Mouse (Mus musculus): Measurements from ENCODE around the gene Gpr135. TPM values are rescaled to one million over a fixed set of nuclear protein-coding genes. Genes with fewer than 3 reads are reported as not detected.

Gene Gpr135
- polyA plus RNA-seq, 1 experiment from 2014 or later = 0.55 TPM

- H3K27ac ChIP-seq (ENCODE audit: low read length) = peak overlapping the region; percentile 96
- peak overlapping the region; percentile 89 for H3K4me2 ChIP-seq (replicated peaks; ENCODE audit: low read depth, low read length)
- H3K9ac ChIP-seq (replicated peaks; ENCODE audit: low read depth) = peak overlapping the region; percentile 42
- DNase-seq (ENCODE audit: low spot score) = peak; percentile 58
- H3K4me1 ChIP-seq (ENCODE audit: insufficient read depth, low read depth, low read length) = peaks cover 6% of the 10 kb centered on the region; the same call in 1 of the 2 replicates
- TF ChIP-seq CTCF (IDR thresholded peaks at IDR 0.05) = no peak
- TF ChIP-seq EP300 (IDR thresholded peaks at IDR 0.05) = no peak
- no peaks in the 10 kb centered on the region for H3K9me3 ChIP-seq (ENCODE audit: low read length)
- peak overlapping the region; percentile 71 for H3K4me3 ChIP-seq (ENCODE audit: low read depth, low read length)
- no peaks in the 10 kb centered on the region for H3K36me3 ChIP-seq (ENCODE audit: insufficient read depth, low read length)
- ATAC-seq = no peak; the same call in 1 of the 2 replicates
- H3K27me3 ChIP-seq (replicated peaks; ENCODE audit: insufficient read depth, low read length) = no peaks in the 10 kb centered on the region
- 6% methylated on average over 46 of the region's 46 CpGs for WGBS
Measured at GRCm38 (mm10) chr12:72084261-72085023, 13.5 kb upstream of the Gpr135 start.

DNA sequence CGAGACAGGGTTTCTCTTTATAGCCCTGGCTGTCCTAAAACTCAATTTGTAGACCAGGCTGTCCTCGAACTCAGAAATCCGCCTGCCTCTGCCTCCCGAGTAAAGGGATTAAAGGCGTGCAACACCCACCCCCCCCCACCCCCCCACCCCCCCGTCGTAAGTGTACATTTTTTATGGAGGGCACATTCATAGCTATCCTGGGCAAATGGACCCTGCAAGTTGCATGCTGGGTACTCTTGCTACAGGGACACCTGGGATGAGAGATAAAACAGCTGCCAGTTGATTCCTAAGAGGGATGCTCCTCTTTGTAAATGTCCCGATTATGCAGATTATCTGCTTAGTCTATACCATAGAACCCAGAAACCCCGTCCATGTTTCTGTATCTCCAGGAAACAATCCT lies 12.3 kb upstream of the Gpr135 start:
- Histone ChIP-seq H3K4me2 (replicated peaks; ENCODE audit: low read depth, low read length) (no peak overlapping the region), H3K27me3 (replicated peaks; ENCODE audit: insufficient read depth, low read length) (no peaks in the 10 kb centered on the region)

GRCm38 (mm10) chr12:72082370-72082769 lies 11.4 kb upstream of the Gpr135 start:
- Histone ChIP-seq H3K36me3 (ENCODE audit: insufficient read depth, low read length) (no peaks in the 10 kb centered on the region), H3K27me3 (replicated peaks; ENCODE audit: insufficient read depth, low read length) (no peaks in the 10 kb centered on the region), H3K27ac (ENCODE audit: low read length) (no peak overlapping the region), H3K4me1 (ENCODE audit: insufficient read depth, low read depth, low read length) (peaks cover 6% of the 10 kb centered on the region; the same call in 1 of the 2 replicates), H3K9me3 (ENCODE audit: low read length) (no peaks in the 10 kb centered on the region), H3K9ac (replicated peaks; ENCODE audit: low read depth) (no peak overlapping the region), H3K4me2 (replicated peaks; ENCODE audit: low read depth, low read length) (peak overlapping the region; percentile 41), H3K4me3 (ENCODE audit: low read depth, low read length) (no peak overlapping the region)
- DNase-seq (ENCODE audit: low spot score) = peak; percentile 40
- no peak for TF ChIP-seq EP300 (IDR thresholded peaks at IDR 0.05)
- no peak for TF ChIP-seq CTCF (IDR thresholded peaks at IDR 0.05)
- WGBS = 25% methylated on average over 18 of the region's 18 CpGs
- no peak for ATAC-seq

More for the DNA sequence above, 12.3 kb upstream of the Gpr135 start:
- Histone ChIP-seq H3K9ac (replicated peaks; ENCODE audit: low read depth) (no peak overlapping the region), H3K4me1 (ENCODE audit: insufficient read depth, low read depth, low read length) (peaks cover 6% of the 10 kb centered on the region; the same call in 1 of the 2 replicates), H3K9me3 (ENCODE audit: low read length) (no peaks in the 10 kb centered on the region), H3K4me3 (ENCODE audit: low read depth, low read length) (no peak overlapping the region), H3K27ac (ENCODE audit: low read length) (no peak overlapping the region), H3K36me3 (ENCODE audit: insufficient read depth, low read length) (no peaks in the 10 kb centered on the region)
- no peak for DNase-seq (ENCODE audit: low spot score)
- 82% methylated on average over 9 of the region's 9 CpGs for WGBS
- ATAC-seq = no peak
- TF ChIP-seq CTCF (IDR thresholded peaks at IDR 0.05) (no peak), EP300 (IDR thresholded peaks at IDR 0.05) (no peak)

DNA sequence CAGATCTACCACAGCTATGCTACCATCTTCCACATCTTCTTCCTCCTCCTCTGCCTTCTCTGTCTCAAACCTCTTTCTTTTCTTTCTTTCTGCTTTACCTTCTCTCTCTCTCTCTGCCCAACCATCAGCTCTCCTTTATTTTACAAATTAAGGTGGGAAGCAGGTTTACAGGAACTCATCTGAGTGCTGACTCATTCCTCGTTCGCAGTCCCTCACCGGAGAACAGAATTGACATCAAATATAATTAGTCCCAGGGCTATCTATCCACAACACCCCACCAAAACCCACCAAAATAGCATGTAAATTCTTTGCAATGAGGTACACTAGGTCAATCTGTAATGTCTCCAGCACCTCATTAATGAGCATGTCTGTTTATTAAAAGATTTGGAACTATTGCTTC lies 11.0 kb upstream of the Gpr135 start:
- H3K4me3 ChIP-seq (ENCODE audit: low read depth, low read length) = no peak overlapping the region
- WGBS = 69% methylated on average over 3 of the region's 3 CpGs

GRCm38 (mm10) chr12:72078248-72078647 lies 7.3 kb upstream of the Gpr135 start:
- H3K9me3 ChIP-seq (ENCODE audit: low read length) = no peaks in the 10 kb centered on the region
- H3K9ac ChIP-seq (replicated peaks; ENCODE audit: low read depth) = no peak overlapping the region
- H3K27me3 ChIP-seq (replicated peaks; ENCODE audit: insufficient read depth, low read length) = no peaks in the 10 kb centered on the region
- 89% methylated on average over 3 of the region's 3 CpGs for WGBS
- no peak overlapping the region for H3K4me3 ChIP-seq (ENCODE audit: low read depth, low read length)
- no peaks in the 10 kb centered on the region; the same call in 1 of the 2 replicates for H3K4me1 ChIP-seq (ENCODE audit: insufficient read depth, low read depth, low read length)
- no peak for DNase-seq (ENCODE audit: low spot score)
- TF ChIP-seq CTCF (IDR thresholded peaks at IDR 0.05) (no peak), EP300 (IDR thresholded peaks at IDR 0.05) (no peak)
- no peak overlapping the region for H3K27ac ChIP-seq (ENCODE audit: low read length)
- no peak overlapping the region for H3K4me2 ChIP-seq (replicated peaks; ENCODE audit: low read depth, low read length)
- no peak for ATAC-seq
- no peaks in the 10 kb centered on the region for H3K36me3 ChIP-seq (ENCODE audit: insufficient read depth, low read length)

More for the DNA sequence above, 11.0 kb upstream of the Gpr135 start:
- H3K9me3 ChIP-seq (ENCODE audit: low read length) = no peaks in the 10 kb centered on the region
- no peaks in the 10 kb centered on the region for H3K36me3 ChIP-seq (ENCODE audit: insufficient read depth, low read length)
- no peak for TF ChIP-seq EP300 (IDR thresholded peaks at IDR 0.05)
- TF ChIP-seq CTCF (IDR thresholded peaks at IDR 0.05) = no peak
- ATAC-seq (no peak), DNase-seq (ENCODE audit: low spot score) (no peak)
- no peak overlapping the region for H3K4me2 ChIP-seq (replicated peaks; ENCODE audit: low read depth, low read length)
- no peaks in the 10 kb centered on the region for H3K27me3 ChIP-seq (replicated peaks; ENCODE audit: insufficient read depth, low read length)
- peaks cover 6% of the 10 kb centered on the region; the same call in 1 of the 2 replicates for H3K4me1 ChIP-seq (ENCODE audit: insufficient read depth, low read depth, low read length)
- H3K9ac ChIP-seq (replicated peaks; ENCODE audit: low read depth) = no peak overlapping the region
- H3K27ac ChIP-seq (ENCODE audit: low read length) = no peak overlapping the region

- ATAC-seq = peak; percentile 64
- 10% methylated on average over 25 of the region's 40 CpGs for WGBS
- TF ChIP-seq CTCF (IDR thresholded peaks at IDR 0.05) = no peak
- TF ChIP-seq EP300 (IDR thresholded peaks at IDR 0.05) = no peak
Measured at GRCm38 (mm10) chr12:72069626-72070326, 1.1 kb downstream of the Gpr135 start.

More at GRCm38 (mm10) chr12:72069626-72070326, 1.1 kb downstream of the Gpr135 start:
- Histone ChIP-seq H3K27ac (ENCODE audit: low read length) (no peak overlapping the region), H3K9me3 (ENCODE audit: low read length) (no peaks in the 10 kb centered on the region), H3K4me2 (replicated peaks; ENCODE audit: low read depth, low read length) (peak overlapping the region; percentile 92), H3K4me1 (ENCODE audit: insufficient read depth, low read depth, low read length) (peaks cover 9% of the 10 kb centered on the region), H3K9ac (replicated peaks; ENCODE audit: low read depth) (no peak overlapping the region), H3K4me3 (ENCODE audit: low read depth, low read length) (peak overlapping the region; percentile 55), H3K27me3 (replicated peaks; ENCODE audit: insufficient read depth, low read length) (peaks cover 14% of the 10 kb centered on the region; the same call in 1 of the 2 replicates), H3K36me3 (ENCODE audit: insufficient read depth, low read length) (no peaks in the 10 kb centered on the region)
- no peak for DNase-seq (ENCODE audit: low spot score)

Data from lung, postnatal 0 days (tissue).